Mouse (Mus musculus): ENCODE measurements around the gene Inpp5e. TPM values are rescaled to one million over a fixed set of nuclear protein-coding genes. Genes with fewer than 3 reads are reported as not detected.

The Inpp5e gene
- polyA plus RNA-seq, 2 experiments, result 4.1 to 6.9 TPM

GRCm38 (mm10) chr2:26443876-26444275, 34.9 kb upstream of the Inpp5e start:
- no peak for TF ChIP-seq CTCF (IDR thresholded peaks at IDR 0.05; ENCODE audit: low read depth)
- Histone ChIP-seq H3K4me3 (ENCODE audit: insufficient read depth in 1 of 2, low read depth in 2 of 2, low read length in 2 of 2) (peak overlapping the region; percentile 94 to 96), H3K9me3 (ENCODE audit: control insufficient read depth, low read length) (no peaks in the 10 kb centered on the region), H3K4me1 (replicated peaks; ENCODE audit: control insufficient read depth in 2 of 2, insufficient read depth in 2 of 2, low read length in 1 of 2) (peaks cover 15 to 16% of the 10 kb centered on the region in 2 experiments), H3K36me3 (replicated peaks; ENCODE audit: control insufficient read depth, insufficient read depth, low read depth) (peaks cover 11% of the 10 kb centered on the region), H3K9ac (replicated peaks) (peak overlapping the region; percentile 93), H3K27ac (no peak overlapping the region), H3K27me3 (ENCODE audit: control insufficient read depth, insufficient read depth, low read length) (no peaks in the 10 kb centered on the region), H3K4me2 (ENCODE audit: low read depth) (peak overlapping the region; percentile 94)
- 9% methylated on average over 3 of the region's 3 CpGs for WGBS (ENCODE audit: insufficient replicate concordance)
- ATAC-seq (ENCODE audit: insufficient read depth) (no peak), DNase-seq (ENCODE audit: low read depth in 3 of 3, low spot score in 3 of 3) (no peak)

- Histone ChIP-seq H3K4me3 (ENCODE audit: insufficient read depth in 1 of 2, low read depth in 2 of 2, low read length in 2 of 2) (no peak overlapping the region), H3K27me3 (ENCODE audit: control insufficient read depth, insufficient read depth, low read length) (no peaks in the 10 kb centered on the region), H3K36me3 (replicated peaks; ENCODE audit: control insufficient read depth, insufficient read depth, low read depth) (peaks cover 17% of the 10 kb centered on the region), H3K27ac (no peak overlapping the region), H3K4me2 (ENCODE audit: low read depth) (peak overlapping the region; percentile 94; the same call in 1 of the 2 replicates), H3K9me3 (ENCODE audit: control insufficient read depth, low read length) (no peaks in the 10 kb centered on the region), H3K4me1 (replicated peaks; ENCODE audit: control insufficient read depth in 2 of 2, insufficient read depth in 2 of 2, low read length in 1 of 2) (peaks cover 15 to 16% of the 10 kb centered on the region in 2 experiments), H3K9ac (replicated peaks) (no peak overlapping the region)
- ATAC-seq (ENCODE audit: insufficient read depth) (no peak), DNase-seq (ENCODE audit: low read depth in 3 of 3, low spot score in 3 of 3) (no peak)
- TF ChIP-seq CTCF (IDR thresholded peaks at IDR 0.05; ENCODE audit: low read depth), result no peak
- TF ChIP-seq EP300 (IDR thresholded peaks at IDR 0.05; ENCODE audit: low read depth), result no peak
- 79% methylated on average over 1 of the region's 1 CpGs for WGBS (ENCODE audit: insufficient replicate concordance)
These were observed 33.8 kb upstream of the Inpp5e start for GRCm38 (mm10) chr2:26442843-26443242.

GRCm38 (mm10) chr2:26441688-26442087, 32.7 kb upstream of the Inpp5e start:
- Histone ChIP-seq H3K4me2 (ENCODE audit: low read depth) (no peak overlapping the region), H3K9me3 (ENCODE audit: control insufficient read depth, low read length) (no peaks in the 10 kb centered on the region), H3K36me3 (replicated peaks; ENCODE audit: control insufficient read depth, insufficient read depth, low read depth) (peaks cover 17% of the 10 kb centered on the region), H3K4me3 (ENCODE audit: insufficient read depth in 1 of 2, low read depth in 2 of 2, low read length in 2 of 2) (no peak overlapping the region), H3K27me3 (ENCODE audit: control insufficient read depth, insufficient read depth, low read length) (no peaks in the 10 kb centered on the region), H3K4me1 (replicated peaks; ENCODE audit: control insufficient read depth in 2 of 2, insufficient read depth in 2 of 2, low read length in 1 of 2) (peaks cover 13% of the 10 kb centered on the region in 2 experiments), H3K9ac (replicated peaks) (no peak overlapping the region), H3K27ac (no peak overlapping the region)
- no peak for DNase-seq (ENCODE audit: low read depth in 3 of 3, low spot score in 3 of 3)
- TF ChIP-seq EP300 (IDR thresholded peaks at IDR 0.05; ENCODE audit: low read depth) (no peak), CTCF (IDR thresholded peaks at IDR 0.05; ENCODE audit: low read depth) (no peak)
- WGBS (ENCODE audit: insufficient replicate concordance), result 78% methylated on average over 5 of the region's 5 CpGs
- ATAC-seq (ENCODE audit: insufficient read depth), result no peak

GRCm38 (mm10) chr2:26441261-26441660, 32.3 kb upstream of the Inpp5e start:
- TF ChIP-seq CTCF (IDR thresholded peaks at IDR 0.05; ENCODE audit: low read depth) (no peak), EP300 (IDR thresholded peaks at IDR 0.05; ENCODE audit: low read depth) (no peak)
- WGBS (ENCODE audit: insufficient replicate concordance), result 80% methylated on average over 4 of the region's 4 CpGs
- no peak for DNase-seq (ENCODE audit: low read depth in 3 of 3, low spot score in 3 of 3)
- Histone ChIP-seq H3K4me1 (replicated peaks; ENCODE audit: control insufficient read depth in 2 of 2, insufficient read depth in 2 of 2, low read length in 1 of 2) (peaks cover 10 to 11% of the 10 kb centered on the region in 2 experiments), H3K4me2 (ENCODE audit: low read depth) (no peak overlapping the region), H3K27me3 (ENCODE audit: control insufficient read depth, insufficient read depth, low read length) (no peaks in the 10 kb centered on the region), H3K4me3 (ENCODE audit: insufficient read depth in 1 of 2, low read depth in 2 of 2, low read length in 2 of 2) (no peak overlapping the region), H3K27ac (no peak overlapping the region), H3K9ac (replicated peaks) (no peak overlapping the region), H3K9me3 (ENCODE audit: control insufficient read depth, low read length) (no peaks in the 10 kb centered on the region), H3K36me3 (replicated peaks; ENCODE audit: control insufficient read depth, insufficient read depth, low read depth) (peaks cover 17% of the 10 kb centered on the region)
- no peak for ATAC-seq (ENCODE audit: insufficient read depth)

GRCm38 (mm10) chr2:26439671-26440070, 30.7 kb upstream of the Inpp5e start:
- DNase-seq (ENCODE audit: low read depth in 3 of 3, low spot score in 3 of 3), result no peak

More at GRCm38 (mm10) chr2:26439671-26440070, 30.7 kb upstream of the Inpp5e start:
- WGBS (ENCODE audit: insufficient replicate concordance), result 76% methylated on average over 6 of the region's 6 CpGs
- no peak overlapping the region for H3K4me3 ChIP-seq (ENCODE audit: insufficient read depth in 1 of 2, low read depth in 2 of 2, low read length in 2 of 2)
- H3K36me3 ChIP-seq (replicated peaks; ENCODE audit: control insufficient read depth, insufficient read depth, low read depth), result peaks cover 17% of the 10 kb centered on the region
- no peak overlapping the region for H3K4me2 ChIP-seq (ENCODE audit: low read depth)
- H3K27ac ChIP-seq, result no peak overlapping the region
- no peaks in the 10 kb centered on the region for H3K27me3 ChIP-seq (ENCODE audit: control insufficient read depth, insufficient read depth, low read length)
- ATAC-seq (ENCODE audit: insufficient read depth), result no peak
- H3K9ac ChIP-seq (replicated peaks), result no peak overlapping the region
- peaks cover 10 to 11% of the 10 kb centered on the region in 2 experiments for H3K4me1 ChIP-seq (replicated peaks; ENCODE audit: control insufficient read depth in 2 of 2, insufficient read depth in 2 of 2, low read length in 1 of 2)
- no peak for TF ChIP-seq CTCF (IDR thresholded peaks at IDR 0.05; ENCODE audit: low read depth)
- TF ChIP-seq EP300 (IDR thresholded peaks at IDR 0.05; ENCODE audit: low read depth), result no peak
- H3K9me3 ChIP-seq (ENCODE audit: control insufficient read depth, low read length), result no peaks in the 10 kb centered on the region

All from liver, embryonic 14.5 days (tissue).